Mouse (Mus musculus) urinary bladder, postnatal 0 days (tissue): ENCODE results near the gene Mat1a. TPM values are rescaled to one million over a fixed set of nuclear protein-coding genes. Genes with fewer than 3 reads are reported as not detected.

Experiments used
- polyA plus RNA-seq: library from polyadenylated mRNA; unstranded; fragments of >200 nt; fragmentation: Nextera tagmentation; extraction: Ambion mirVana; gene quantifications from 2 replicates; pipeline ENCODE4 v1.2.1, GENCODE M21; 2015

Mat1a gene
- polyA plus RNA-seq: 0.23 and 1.1 TPM in 2 replicates

DNA sequence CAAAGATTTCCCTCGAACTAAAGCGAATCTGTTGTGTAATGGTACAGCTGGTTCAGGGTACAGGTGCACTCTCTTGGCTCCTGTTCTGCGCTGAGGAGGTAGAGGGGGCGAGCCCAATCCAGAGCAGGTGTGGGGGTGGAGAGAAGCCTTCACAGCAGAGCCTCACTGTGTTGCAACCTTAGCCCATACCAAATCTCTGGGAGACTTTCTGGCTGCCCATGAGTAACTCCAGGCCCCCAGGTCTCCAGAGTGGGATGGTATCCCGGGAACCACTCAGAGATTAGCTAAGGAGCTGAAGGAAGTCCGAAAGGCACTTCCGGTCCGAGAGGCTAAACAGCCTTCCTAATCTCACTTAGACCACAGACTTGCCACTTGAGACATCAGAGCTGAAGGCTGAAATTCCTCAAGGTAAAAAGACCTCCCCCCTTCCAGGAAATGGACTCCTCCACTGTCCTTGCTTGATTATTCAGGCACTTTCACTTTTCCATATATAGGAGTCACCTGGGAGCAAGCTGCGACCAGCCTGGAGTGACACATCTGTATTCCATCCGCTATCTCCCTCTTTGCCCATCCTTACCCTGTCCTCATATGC, at the start of gene Mat1a:
TSS of gene Mat1a (plus strand) at position 183 of the 592 bp plus-strand sequence.

DNA sequence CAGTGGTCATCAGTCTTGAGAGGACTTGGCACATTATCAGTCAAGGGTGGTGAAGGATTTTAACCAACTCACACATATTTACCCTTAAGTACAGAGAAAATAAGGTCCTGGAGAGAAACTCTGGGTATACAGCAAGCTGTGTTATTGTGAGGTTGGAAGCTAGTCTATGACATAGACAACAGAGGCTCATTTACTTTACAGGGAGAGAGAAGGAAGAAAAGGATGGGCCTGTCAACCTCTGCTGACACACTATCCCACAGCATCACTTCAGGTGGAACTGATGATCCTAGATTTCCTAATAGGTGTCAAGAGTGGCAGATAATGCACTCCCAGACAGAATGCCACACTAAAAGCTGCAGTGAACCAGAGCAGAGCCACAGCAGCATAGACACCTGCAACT, 35.7 kb upstream of the Mat1a start, which contains the start of gene Dydc2:
TSS of gene Dydc2 (minus strand) at position 101 of the 400 bp plus-strand sequence.

DNA sequence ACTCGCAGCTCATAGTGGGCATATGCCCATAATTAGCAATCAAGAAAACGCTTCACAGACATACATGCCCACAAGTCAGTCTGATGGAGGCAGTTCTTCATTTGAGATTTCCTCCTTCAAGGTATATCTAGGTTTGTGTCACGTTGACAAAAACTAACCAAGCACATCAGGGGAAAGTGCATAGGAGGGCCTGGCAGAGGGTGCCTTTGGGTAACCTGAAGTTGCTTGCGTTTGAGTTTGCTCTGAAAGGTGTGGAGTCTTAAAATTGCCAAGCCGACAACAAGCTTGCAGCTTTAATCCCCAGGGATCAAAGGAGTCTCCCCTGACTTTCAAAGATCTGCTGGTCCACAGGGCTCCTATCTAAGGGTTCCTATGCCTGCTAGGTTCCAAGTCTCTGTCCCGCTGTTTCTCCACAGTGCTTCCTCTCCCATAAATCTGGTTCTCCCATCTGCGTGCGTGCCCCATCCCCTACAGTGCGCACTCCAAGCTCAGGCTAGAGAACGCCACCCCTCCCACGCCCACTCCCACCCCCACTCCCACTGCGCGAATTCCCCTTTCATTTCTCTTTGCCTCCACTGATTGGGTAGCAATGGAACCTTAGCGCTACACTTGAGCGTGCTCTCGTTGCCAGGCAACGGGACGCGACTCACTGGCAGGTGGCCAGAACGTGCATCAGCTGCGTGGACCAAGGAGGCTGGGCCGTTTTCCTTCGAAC, 32.4 kb upstream of the Mat1a start, which contains the start of gene Dydc1:
TSS of gene Dydc1 (plus strand) at position 683 of the 715 bp plus-strand sequence.

DNA sequence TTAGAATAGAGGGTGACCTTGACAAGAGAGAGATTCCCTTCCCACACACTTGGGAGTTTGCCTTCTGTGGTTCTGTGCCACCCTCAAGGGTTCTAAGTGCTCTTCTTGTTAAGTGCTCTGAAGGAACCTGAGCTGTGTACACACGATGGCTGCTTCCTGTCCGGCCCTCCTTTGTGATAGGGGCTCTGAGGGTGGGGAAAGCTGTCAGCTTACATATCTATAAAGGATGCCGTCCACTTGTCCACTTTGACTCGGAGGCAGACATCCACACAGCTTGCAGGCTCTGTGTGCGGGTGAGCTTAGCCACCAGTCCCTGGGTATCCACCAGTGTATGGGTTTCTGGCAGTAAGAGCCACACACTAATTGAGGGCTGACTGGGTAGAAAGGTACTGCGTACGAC, 26.7 kb downstream of the Mat1a start, which contains the start of gene Sftpa1:
TSS of gene Sftpa1 (plus strand) at position 243 of the 400 bp plus-strand sequence.

DNA sequence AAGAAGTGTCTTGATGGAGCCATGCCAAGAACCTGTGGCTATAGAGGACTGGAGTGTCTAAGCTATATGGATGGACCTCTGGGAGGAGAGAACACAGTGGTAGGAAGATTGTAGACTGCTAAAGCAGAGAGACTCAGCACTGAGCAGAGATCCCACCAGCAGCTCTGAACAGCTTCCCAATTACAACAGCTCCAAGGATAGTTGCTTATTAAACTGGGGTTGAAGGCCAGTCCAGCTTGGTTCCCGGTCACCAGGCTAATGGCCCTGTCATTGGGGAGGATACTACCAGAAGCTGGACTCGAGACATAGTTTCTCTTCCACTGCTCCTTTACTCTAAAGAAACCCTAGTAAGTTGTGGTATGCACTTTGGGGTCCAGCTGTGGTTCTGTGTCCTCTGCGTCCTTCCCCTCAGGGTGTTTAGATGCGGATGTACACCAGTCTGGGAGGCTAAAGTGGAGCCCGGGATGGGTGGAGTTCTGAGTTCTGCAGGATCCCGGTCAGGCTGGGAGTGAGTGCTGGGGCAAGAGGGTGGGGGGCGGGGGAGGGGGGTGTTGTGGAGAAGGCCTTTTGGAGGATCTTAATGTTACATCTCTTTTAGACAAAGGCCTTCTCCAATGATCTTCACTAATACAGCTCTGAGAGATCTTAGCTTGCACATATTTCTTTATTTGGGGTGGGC, 46.5 kb downstream of the Mat1a start, which contains the start of gene Mbl1:
TSS of gene Mbl1 (plus strand) at position 239 of the 679 bp plus-strand sequence.

Other genes with a start within 250 kb of the Mat1a start
- gene Sh2d4b, start 211.8 kb upstream of the Mat1a start, polyA plus RNA-seq: 0.16 and 0.19 TPM in 2 replicates
- gene Tspan14, start 138.2 kb upstream of the Mat1a start, polyA plus RNA-seq: 45.2 and 46.7 TPM in 2 replicates
- 216 and 236 TPM in 2 replicates for gene Fam213a, start 91.2 kb upstream of the Mat1a start, polyA plus RNA-seq
- 0.21 and 0.26 TPM in 2 replicates for gene Dydc2, start 35.8 kb upstream of the Mat1a start, polyA plus RNA-seq
- 0.16 and 0.33 TPM in 2 replicates for gene Dydc1, start 32.1 kb upstream of the Mat1a start, polyA plus RNA-seq
- 0.10 and 0.12 TPM in 2 replicates for gene Sftpa1, start 26.7 kb downstream of the Mat1a start, polyA plus RNA-seq
- not detected in 2 replicates for gene Mbl1, start 46.4 kb downstream of the Mat1a start, polyA plus RNA-seq
- not detected in 2 replicates for gene Sftpd, start 80.1 kb downstream of the Mat1a start, polyA plus RNA-seq
- gene Gm2832, start 173.8 kb downstream of the Mat1a start, polyA plus RNA-seq: not detected in 2 replicates
- not detected in 2 replicates for gene Gm5798, start 243.6 kb downstream of the Mat1a start, polyA plus RNA-seq